Mouse (Mus musculus): ENCODE results near the gene Saa4. TPM values are rescaled to one million over a fixed set of nuclear protein-coding genes. Genes with fewer than 3 reads are reported as not detected.

Gene Saa4
- not detected in 2 replicates for total RNA-seq (2012; rRNA removed)

- DNase-seq (ENCODE audit: low read depth, low spot score): no peak
- Histone ChIP-seq H3K9me3 (ENCODE audit: control insufficient read depth, insufficient read depth, low read depth, low read length) (no peaks in the 10 kb centered on the region), H3K36me3 (ENCODE audit: control insufficient read depth, insufficient read depth, low read length, poor library complexity, severe bottlenecking) (no peaks in the 10 kb centered on the region), H3K4me1 (ENCODE audit: control insufficient read depth in 2 of 2, insufficient read depth in 2 of 2, low read length in 2 of 2, poor library complexity in 1 of 2) (no peaks in the 10 kb centered on the region), H3K9ac (ENCODE audit: insufficient read depth, low read depth, low read length, poor library complexity, severe bottlenecking) (no peak within 1 kb of the TSS; the same call in 1 of the 2 replicates), H3K27ac (ENCODE audit: insufficient read depth, low read depth, low read length, poor library complexity, severe bottlenecking) (no peak within 1 kb of the TSS), H3K4me3 (ENCODE audit: insufficient read depth in 1 of 2, low read depth in 1 of 2, low read length in 2 of 2, poor library complexity in 1 of 2, severe bottlenecking in 1 of 2) (no peak within 1 kb of the TSS)
- no peak for TF ChIP-seq CHD2 (IDR thresholded peaks at IDR 0.05; ENCODE audit: low read depth, low read length)
- no peak for TF ChIP-seq ZC3H11A (IDR thresholded peaks at IDR 0.05; ENCODE audit: borderline replicate concordance, low read depth, low read length)
- TF ChIP-seq HCFC1 (IDR thresholded peaks at IDR 0.05; ENCODE audit: borderline replicate concordance, insufficient read depth, low read length): no peak
- no peak for TF ChIP-seq MAFK (IDR thresholded peaks at IDR 0.05; ENCODE audit: insufficient read depth, low read depth, low read length)
- no peak for TF ChIP-seq ZNF384 (IDR thresholded peaks at IDR 0.05; ENCODE audit: low read depth, low read length)
- in situ Hi-C loops (cut with MboI; ENCODE audit: low sequenced_read_pairs in 2 of 2, unreplicated experiment in 2 of 2): no loop called here
Observed at GRCm38 (mm10) chr7:46732458-46732857, at the start of gene Saa4. TSS of gene Saa4 (minus strand) at chr7:46732603.

DNA sequence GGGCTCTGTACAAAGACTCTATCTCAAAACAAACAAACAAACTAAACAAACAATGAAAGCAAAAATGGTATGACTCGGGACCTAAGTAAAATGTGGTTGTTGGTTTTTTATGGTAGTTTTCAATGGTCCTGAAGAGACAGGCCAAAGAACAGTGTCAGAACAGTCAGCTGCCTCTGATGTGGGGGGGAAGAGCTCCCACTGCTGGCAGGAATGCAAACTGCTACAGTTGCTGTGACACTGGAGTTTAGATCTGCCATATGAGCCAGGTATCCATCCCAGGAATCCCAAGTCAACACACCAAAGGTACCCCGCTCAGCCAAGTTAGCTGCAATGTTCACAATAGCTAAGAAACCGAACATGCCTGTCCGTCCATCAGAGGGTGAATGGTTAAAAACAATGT is 38.3 kb upstream of the Saa4 start:
- H3K4me1 ChIP-seq (ENCODE audit: control insufficient read depth in 2 of 2, insufficient read depth in 2 of 2, low read length in 2 of 2, poor library complexity in 1 of 2): peaks cover 0 to 3% of the 10 kb centered on the region in 2 experiments; a peak in 2 of 4 replicates
- no peak overlapping the region for H3K27ac ChIP-seq (ENCODE audit: insufficient read depth, low read depth, low read length, poor library complexity, severe bottlenecking)
- TF ChIP-seq MAFK (IDR thresholded peaks at IDR 0.05; ENCODE audit: insufficient read depth, low read depth, low read length) (no peak), ZNF384 (IDR thresholded peaks at IDR 0.05; ENCODE audit: low read depth, low read length) (peak; percentile 83), ZC3H11A (IDR thresholded peaks at IDR 0.05; ENCODE audit: borderline replicate concordance, low read depth, low read length) (no peak), CHD2 (IDR thresholded peaks at IDR 0.05; ENCODE audit: low read depth, low read length) (no peak), HCFC1 (IDR thresholded peaks at IDR 0.05; ENCODE audit: borderline replicate concordance, insufficient read depth, low read length) (no peak)
- no peak overlapping the region for H3K4me3 ChIP-seq (ENCODE audit: insufficient read depth in 1 of 2, low read depth in 1 of 2, low read length in 2 of 2, poor library complexity in 1 of 2, severe bottlenecking in 1 of 2)
- in situ Hi-C loops (cut with MboI; ENCODE audit: low sequenced_read_pairs in 2 of 2, unreplicated experiment in 2 of 2): no loop called here
- H3K9me3 ChIP-seq (ENCODE audit: control insufficient read depth, insufficient read depth, low read depth, low read length): no peaks in the 10 kb centered on the region
- no peak overlapping the region for H3K9ac ChIP-seq (ENCODE audit: insufficient read depth, low read depth, low read length, poor library complexity, severe bottlenecking)
- peaks cover 7% of the 10 kb centered on the region for H3K36me3 ChIP-seq (ENCODE audit: control insufficient read depth, insufficient read depth, low read length, poor library complexity, severe bottlenecking)
- DNase-seq (ENCODE audit: low read depth, low spot score): peak; percentile 65

DNA sequence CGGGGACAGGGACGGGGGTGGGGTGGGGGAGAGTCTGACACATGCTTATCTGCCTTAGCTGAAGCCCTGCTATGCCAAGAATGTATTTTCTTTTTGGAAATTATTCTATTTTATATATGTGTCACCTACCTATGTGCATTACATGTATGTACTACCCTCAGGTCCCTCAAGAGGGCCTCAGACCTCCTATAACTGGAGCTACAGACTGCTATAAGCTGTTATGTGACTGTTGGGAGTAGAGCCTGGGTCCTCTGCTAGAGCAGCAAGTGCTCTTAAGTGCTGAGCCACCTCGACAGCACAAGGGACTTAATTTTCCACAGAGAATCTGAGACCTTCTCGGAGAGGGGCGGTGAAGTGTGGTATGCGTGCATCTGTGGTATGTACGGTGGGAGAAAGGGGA is 36.0 kb upstream of the Saa4 start:
- Histone ChIP-seq H3K27ac (ENCODE audit: insufficient read depth, low read depth, low read length, poor library complexity, severe bottlenecking) (no peak overlapping the region), H3K36me3 (ENCODE audit: control insufficient read depth, insufficient read depth, low read length, poor library complexity, severe bottlenecking) (peaks cover 7% of the 10 kb centered on the region), H3K9ac (ENCODE audit: insufficient read depth, low read depth, low read length, poor library complexity, severe bottlenecking) (no peak overlapping the region), H3K9me3 (ENCODE audit: control insufficient read depth, insufficient read depth, low read depth, low read length) (no peaks in the 10 kb centered on the region), H3K4me3 (ENCODE audit: insufficient read depth in 1 of 2, low read depth in 1 of 2, low read length in 2 of 2, poor library complexity in 1 of 2, severe bottlenecking in 1 of 2) (0 out of 4 replicates have a peak overlapping the region, but pooled peaks of 1 of the 2 experiments have one; percentile 13), H3K4me1 (ENCODE audit: control insufficient read depth in 2 of 2, insufficient read depth in 2 of 2, low read length in 2 of 2, poor library complexity in 1 of 2) (peaks cover 0 to 3% of the 10 kb centered on the region in 2 experiments; a peak in 2 of 4 replicates)
- in situ Hi-C loops (cut with MboI; ENCODE audit: low sequenced_read_pairs in 2 of 2, unreplicated experiment in 2 of 2): no loop called here
- no peak for DNase-seq (ENCODE audit: low read depth, low spot score)
- TF ChIP-seq ZC3H11A (IDR thresholded peaks at IDR 0.05; ENCODE audit: borderline replicate concordance, low read depth, low read length) (no peak), ZNF384 (IDR thresholded peaks at IDR 0.05; ENCODE audit: low read depth, low read length) (no peak), CHD2 (IDR thresholded peaks at IDR 0.05; ENCODE audit: low read depth, low read length) (no peak)

DNA sequence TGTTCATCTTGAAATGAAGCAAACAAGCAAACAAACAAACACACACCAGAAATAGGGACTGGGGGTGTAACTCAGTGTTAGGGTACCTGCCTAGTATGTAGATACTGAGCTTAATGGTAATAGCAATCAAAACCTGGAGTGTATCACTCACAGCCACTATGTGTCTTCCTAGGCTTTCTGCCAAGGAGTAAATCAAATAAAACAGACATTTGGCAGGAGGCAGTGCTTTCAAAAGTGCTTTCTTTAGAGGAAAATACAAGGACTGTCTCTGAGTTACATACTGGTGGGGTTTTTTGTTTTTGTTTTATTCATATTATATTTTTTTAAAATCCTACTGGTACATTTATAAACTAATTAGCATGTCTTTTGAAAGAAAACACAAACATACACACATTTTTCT is 35.0 kb upstream of the Saa4 start:
- Histone ChIP-seq H3K4me1 (ENCODE audit: control insufficient read depth in 2 of 2, insufficient read depth in 2 of 2, low read length in 2 of 2, poor library complexity in 1 of 2) (peaks cover 0 to 3% of the 10 kb centered on the region in 2 experiments; a peak in 2 of 4 replicates), H3K9ac (ENCODE audit: insufficient read depth, low read depth, low read length, poor library complexity, severe bottlenecking) (no peak overlapping the region), H3K9me3 (ENCODE audit: control insufficient read depth, insufficient read depth, low read depth, low read length) (no peaks in the 10 kb centered on the region), H3K36me3 (ENCODE audit: control insufficient read depth, insufficient read depth, low read length, poor library complexity, severe bottlenecking) (peaks cover 13% of the 10 kb centered on the region), H3K27ac (ENCODE audit: insufficient read depth, low read depth, low read length, poor library complexity, severe bottlenecking) (no peak overlapping the region), H3K4me3 (ENCODE audit: insufficient read depth in 1 of 2, low read depth in 1 of 2, low read length in 2 of 2, poor library complexity in 1 of 2, severe bottlenecking in 1 of 2) (no peak overlapping the region)
- DNase-seq (ENCODE audit: low read depth, low spot score): no peak
- no peak for TF ChIP-seq HCFC1 (IDR thresholded peaks at IDR 0.05; ENCODE audit: borderline replicate concordance, insufficient read depth, low read length)
- no peak for TF ChIP-seq ZNF384 (IDR thresholded peaks at IDR 0.05; ENCODE audit: low read depth, low read length)
- no peak for TF ChIP-seq CHD2 (IDR thresholded peaks at IDR 0.05; ENCODE audit: low read depth, low read length)
- no peak for TF ChIP-seq ZC3H11A (IDR thresholded peaks at IDR 0.05; ENCODE audit: borderline replicate concordance, low read depth, low read length)
- no peak for TF ChIP-seq MAFK (IDR thresholded peaks at IDR 0.05; ENCODE audit: insufficient read depth, low read depth, low read length)
- in situ Hi-C loops (cut with MboI; ENCODE audit: low sequenced_read_pairs in 2 of 2, unreplicated experiment in 2 of 2): no loop called here

DNA sequence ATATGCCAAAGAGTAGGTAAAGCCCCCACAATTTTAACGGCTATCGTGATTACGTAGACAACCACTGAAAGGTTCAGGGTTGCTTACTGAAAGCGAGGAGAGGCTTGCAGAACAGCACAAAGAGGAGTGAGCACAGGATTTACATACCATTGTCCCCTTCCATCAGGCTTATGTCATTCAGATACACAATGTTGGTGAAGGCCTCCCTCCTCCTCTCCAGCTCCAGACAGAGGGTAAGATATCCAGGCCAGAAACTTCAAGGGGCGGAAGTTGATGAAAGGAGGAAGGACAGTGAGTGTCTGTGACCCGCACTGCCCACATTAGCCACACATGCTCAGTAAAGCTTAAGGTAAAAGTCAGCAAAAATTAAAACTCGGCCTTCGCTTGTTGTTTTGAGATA is 32.3 kb upstream of the Saa4 start:
- H3K27ac ChIP-seq (ENCODE audit: insufficient read depth, low read depth, low read length, poor library complexity, severe bottlenecking): no peak overlapping the region
- peaks cover 0 to 6% of the 10 kb centered on the region in 2 experiments; a peak in 2 of 4 replicates for H3K4me1 ChIP-seq (ENCODE audit: control insufficient read depth in 2 of 2, insufficient read depth in 2 of 2, low read length in 2 of 2, poor library complexity in 1 of 2)
- TF ChIP-seq MAFK (IDR thresholded peaks at IDR 0.05; ENCODE audit: insufficient read depth, low read depth, low read length): no peak
- no peak for TF ChIP-seq ZNF384 (IDR thresholded peaks at IDR 0.05; ENCODE audit: low read depth, low read length)
- no peaks in the 10 kb centered on the region for H3K9me3 ChIP-seq (ENCODE audit: control insufficient read depth, insufficient read depth, low read depth, low read length)
- H3K4me3 ChIP-seq (ENCODE audit: insufficient read depth in 1 of 2, low read depth in 1 of 2, low read length in 2 of 2, poor library complexity in 1 of 2, severe bottlenecking in 1 of 2): no peak overlapping the region
- in situ Hi-C loops (cut with MboI; ENCODE audit: low sequenced_read_pairs in 2 of 2, unreplicated experiment in 2 of 2): no loop called here
- H3K9ac ChIP-seq (ENCODE audit: insufficient read depth, low read depth, low read length, poor library complexity, severe bottlenecking): no peak overlapping the region
- peaks cover 16% of the 10 kb centered on the region for H3K36me3 ChIP-seq (ENCODE audit: control insufficient read depth, insufficient read depth, low read length, poor library complexity, severe bottlenecking)
- DNase-seq (ENCODE audit: low read depth, low spot score): no peak
